ENCODE assay signal across 16 mouse cellular contexts in genomic region chr1:126168131-126168530, GRCm38 (mm10).
DNase-seq lines count a peak whose midpoint lies in the region; ATAC-seq and TF ChIP-seq lines count a peak whose summit lies in the region.
"Had no signal": no experiment of that assay in that cellular context is flagged by ENCODE, and none has a peak within 500 bp of the region (broad histone marks: within the 10 kb centered on the region; RNA-seq: fewer than 3 reads in every experiment).

No protein-coding gene starts in this region.

- H3K27me3 ChIP-seq in forebrain, embryonic 11.5 days (ENCODE audit: control insufficient read depth, insufficient read depth, low read length), result no peaks in the 10 kb centered on the region
- no peaks in the 10 kb centered on the region for H3K27me3 ChIP-seq in forebrain, embryonic 10.5 days (ENCODE audit: poor library complexity, severe bottlenecking)
- no peaks in the 10 kb centered on the region for H3K27me3 ChIP-seq in forebrain, postnatal 0 days (ENCODE audit: insufficient read depth, low read length)
- H3K27me3 ChIP-seq in cerebellum, adult 2 months (ENCODE audit: control insufficient read depth, insufficient read depth, low read length), result no peaks in the 10 kb centered on the region

- no peaks in the 10 kb centered on the region for H3K36me3 ChIP-seq in forebrain, embryonic 11.5 days (ENCODE audit: control insufficient read depth, insufficient read depth, low read length)
- H3K36me3 ChIP-seq in forebrain, embryonic 10.5 days (replicated peaks), result no peaks in the 10 kb centered on the region
- no peaks in the 10 kb centered on the region for H3K36me3 ChIP-seq in forebrain, postnatal 0 days (ENCODE audit: insufficient read depth)

- no peak overlapping the region for H3K9ac ChIP-seq in forebrain, embryonic 11.5 days (ENCODE audit: low read length)
- no peak overlapping the region for H3K9ac ChIP-seq in forebrain, postnatal 0 days

- peaks cover 2% of the 10 kb centered on the region; the same call in 1 of the 2 replicates for H3K4me1 ChIP-seq in forebrain, embryonic 11.5 days (replicated peaks; ENCODE audit: control insufficient read depth, insufficient read depth, low read length)
- peaks cover 16% of the 10 kb centered on the region for H3K4me1 ChIP-seq in forebrain, embryonic 10.5 days
- H3K4me1 ChIP-seq in forebrain, postnatal 0 days (ENCODE audit: insufficient read depth), result peaks cover 3% of the 10 kb centered on the region
- no peaks in the 10 kb centered on the region for H3K4me1 ChIP-seq in cerebellum, adult 2 months (ENCODE audit: control insufficient read depth, insufficient read depth, low read length)

- ATAC-seq in forebrain, embryonic 11.5 days (replicated peaks; ENCODE audit: low FRiP score), result peak; percentile 67
- ATAC-seq in forebrain, postnatal 0 days, result peak; percentile 72
- ATAC-seq: intestine, postnatal 0 days had no signal

- no peaks in the 10 kb centered on the region for H3K9me3 ChIP-seq in forebrain, embryonic 11.5 days (ENCODE audit: control insufficient read depth, low read length)
- no peaks in the 10 kb centered on the region for H3K9me3 ChIP-seq in forebrain, embryonic 10.5 days
- H3K9me3 ChIP-seq in forebrain, postnatal 0 days (ENCODE audit: low read length), result no peaks in the 10 kb centered on the region

- no peak for TF ChIP-seq CTCF in forebrain, postnatal 0 days (IDR thresholded peaks at IDR 0.05; ENCODE audit: low read depth)
- TF ChIP-seq CTCF in cerebellum, adult 2 months (IDR thresholded peaks at IDR 0.05; ENCODE audit: borderline replicate concordance, insufficient read depth, low read depth, low read length), result no peak

- H3K4me2 ChIP-seq in forebrain, embryonic 11.5 days (ENCODE audit: low read depth, low read length, severe bottlenecking), result no peak overlapping the region
- H3K4me2 ChIP-seq in forebrain, postnatal 0 days (ENCODE audit: low read depth), result no peak overlapping the region

- H3K27ac ChIP-seq in forebrain, embryonic 11.5 days (ENCODE audit: low read depth, low read length), result no peak overlapping the region
- H3K27ac ChIP-seq in forebrain, embryonic 10.5 days, result no peak overlapping the region
- H3K27ac ChIP-seq in forebrain, postnatal 0 days (ENCODE audit: low read depth, low read length), result peak overlapping the region; percentile 72
- no peak overlapping the region for H3K27ac ChIP-seq in cerebellum, adult 2 months (ENCODE audit: insufficient read depth, low read length)

- no peak overlapping the region for H3K4me3 ChIP-seq in forebrain, embryonic 11.5 days (ENCODE audit: low read depth, low read length)
- H3K4me3 ChIP-seq in forebrain, embryonic 10.5 days, result no peak overlapping the region
- no peak overlapping the region for H3K4me3 ChIP-seq in forebrain, postnatal 0 days (ENCODE audit: low read depth, low read length)
- H3K4me3 ChIP-seq in cerebellum, adult 2 months (replicated peaks; ENCODE audit: insufficient read depth, low read depth, low read length), result no peak overlapping the region

- DNase-seq in forebrain, embryonic 11.5 days (ENCODE audit: low spot score), result no peak
- DNase-seq in forebrain, embryonic 10.5 days (ENCODE audit: extremely low spot score, low spot score), result no peak
- peak; percentile 32 for DNase-seq in forebrain, postnatal 0 days
- peak; percentile 12 for DNase-seq in mesoderm, embryonic 11.5 days (ENCODE audit: low read depth, low spot score)
- DNase-seq in retina, embryonic 14.5 days (ENCODE audit: low spot score), result peak; percentile 40
- no peak for DNase-seq in cerebellum, adult 2 months
- no peak for DNase-seq in urinary bladder, postnatal 4 days (ENCODE audit: low spot score in 2 of 2)
- DNase-seq in lung, postnatal 14 days, result no peak
- DNase-seq: cerebellum, adult 8-10 months; embryo, embryonic 11 days; gastrocnemius, postnatal 25 days; kidney, postnatal 14 days; layer of hippocampus, adult 9-11 months; liver; lung, adult 2 months had no signal

- TF ChIP-seq POLR2A in cerebellum, adult 2 months (IDR thresholded peaks at IDR 0.05; ENCODE audit: borderline replicate concordance, insufficient read depth, low read length), result no peak

- WGBS in forebrain, embryonic 11.5 days, result 23% methylated on average over 2 of the region's 2 CpGs
- 30% methylated on average over 2 of the region's 2 CpGs for WGBS in forebrain, embryonic 10.5 days
- WGBS in forebrain, postnatal 0 days, result 11% methylated on average over 2 of the region's 2 CpGs
- 39% methylated on average over 2 of the region's 2 CpGs for WGBS in cerebellum, adult 2 months

Comparison
In these comparisons a context has a peak if more than half of its experiments do, and no peak if none do; other contexts are left out.
1. DNase-seq: peak in forebrain, postnatal 0 days (single experiment), mesoderm, embryonic 11.5 days (single experiment) and retina, embryonic 14.5 days (single experiment); none in forebrain, embryonic 11.5 days (single experiment), forebrain, embryonic 10.5 days (single experiment), cerebellum, adult 2 months (0 of 2), urinary bladder, postnatal 4 days (0 of 2) and lung, postnatal 14 days (single experiment).